Mouse (Mus musculus): ENCODE measurements around the gene Nos1ap. TPM values are rescaled to one million over a fixed set of nuclear protein-coding genes. Genes with fewer than 3 reads are reported as not detected.
A peak's percentile ranks its signal among the peaks of the same experiment; 100 is the strongest.

The Nos1ap gene
- polyA plus RNA-seq, 1 experiment from 2014 or later = 7.9 TPM

DNA sequence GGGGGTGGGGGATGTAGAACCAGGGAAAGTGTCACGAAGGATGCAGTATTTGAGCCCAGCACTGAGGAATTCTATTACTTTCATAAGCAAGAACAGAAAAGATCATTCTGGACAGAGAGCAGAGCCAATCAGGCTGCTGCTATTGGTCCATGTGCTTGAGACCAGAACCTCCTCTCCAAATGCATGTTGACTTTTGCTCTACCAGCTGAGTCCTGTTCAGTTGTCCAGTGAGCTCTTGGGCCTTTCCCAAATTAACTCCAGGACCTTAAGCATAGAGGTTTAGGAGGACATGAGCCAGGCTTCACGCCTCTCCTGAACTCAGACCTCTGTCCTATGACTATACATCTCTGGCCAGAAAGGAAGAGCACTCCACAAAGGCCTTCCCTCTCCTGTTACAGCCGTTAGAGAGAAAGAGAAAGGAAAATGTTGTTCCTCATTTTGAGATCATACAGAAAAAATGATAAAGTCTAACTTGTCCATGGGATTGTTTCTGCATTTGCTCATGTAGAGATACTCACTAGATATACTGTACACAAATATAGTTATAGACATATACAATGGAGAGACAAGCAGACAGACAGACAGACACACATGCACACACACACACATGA is 18.9 kb upstream of the Nos1ap start:
- 79% methylated on average over 3 of the region's 3 CpGs for WGBS
- DNase-seq = no peak
- Histone ChIP-seq H3K4me1 (ENCODE audit: insufficient read depth) (0 out of 2 replicates have a peak, but pooled peaks cover 11% of the 10 kb centered on the region), H3K27ac (ENCODE audit: low read depth) (no peak overlapping the region), H3K27me3 (ENCODE audit: insufficient read depth, low read length) (no peaks in the 10 kb centered on the region), H3K9me3 (ENCODE audit: low read depth, low read length) (no peaks in the 10 kb centered on the region), H3K4me2 (no peak overlapping the region), H3K4me3 (ENCODE audit: low read depth, low read length) (no peak overlapping the region), H3K9ac (no peak overlapping the region), H3K36me3 (ENCODE audit: insufficient read depth) (no peaks in the 10 kb centered on the region)
- TF ChIP-seq CTCF (IDR thresholded peaks at IDR 0.05; ENCODE audit: low read depth) = no peak
- ATAC-seq (ENCODE audit: insufficient read depth) = no peak

DNA sequence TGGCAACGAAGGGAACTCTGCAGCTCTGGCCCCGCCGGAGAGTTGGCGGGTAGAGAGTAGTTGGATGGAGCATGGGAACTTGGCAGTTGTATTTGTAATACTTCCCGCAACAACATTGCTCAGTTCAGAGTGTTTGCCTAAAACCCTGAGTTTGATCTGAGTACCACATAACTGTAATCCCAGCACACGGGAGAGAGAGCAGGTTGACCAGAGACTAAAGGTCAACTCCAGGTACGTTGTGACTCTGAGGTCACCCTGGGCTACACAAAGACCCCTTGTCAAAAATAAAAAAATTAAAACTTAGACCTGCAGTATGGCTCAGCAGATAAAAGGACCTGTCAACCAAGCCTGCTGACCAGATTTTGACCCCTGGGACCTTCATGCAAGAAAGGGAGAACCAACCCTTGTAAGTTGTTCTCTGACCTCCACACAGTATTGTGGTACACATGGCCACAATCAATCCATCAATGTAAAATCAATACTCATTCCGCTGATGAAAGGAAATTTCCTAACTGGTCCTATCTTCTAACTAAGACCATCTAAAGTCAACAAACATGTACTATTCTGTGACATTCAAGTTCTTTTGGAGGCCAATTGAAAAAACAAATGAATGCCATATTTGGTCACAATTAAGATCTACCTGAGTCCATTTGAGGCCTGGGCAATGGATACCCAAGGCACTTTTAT is 17.7 kb upstream of the Nos1ap start:
- TF ChIP-seq CTCF (IDR thresholded peaks at IDR 0.05; ENCODE audit: low read depth) = no peak
- 84% methylated on average over 8 of the region's 8 CpGs for WGBS
- H3K4me2 ChIP-seq = no peak overlapping the region
- no peaks in the 10 kb centered on the region for H3K36me3 ChIP-seq (ENCODE audit: insufficient read depth)
- no peak overlapping the region for H3K9ac ChIP-seq
- H3K27me3 ChIP-seq (ENCODE audit: insufficient read depth, low read length) = no peaks in the 10 kb centered on the region
- no peak overlapping the region for H3K27ac ChIP-seq (ENCODE audit: low read depth)
- no peak overlapping the region for H3K4me3 ChIP-seq (ENCODE audit: low read depth, low read length)
- no peak for DNase-seq
- no peaks in the 10 kb centered on the region for H3K9me3 ChIP-seq (ENCODE audit: low read depth, low read length)
- no peak for ATAC-seq (ENCODE audit: insufficient read depth)
- 0 out of 2 replicates have a peak, but pooled peaks cover 11% of the 10 kb centered on the region for H3K4me1 ChIP-seq (ENCODE audit: insufficient read depth)

DNA sequence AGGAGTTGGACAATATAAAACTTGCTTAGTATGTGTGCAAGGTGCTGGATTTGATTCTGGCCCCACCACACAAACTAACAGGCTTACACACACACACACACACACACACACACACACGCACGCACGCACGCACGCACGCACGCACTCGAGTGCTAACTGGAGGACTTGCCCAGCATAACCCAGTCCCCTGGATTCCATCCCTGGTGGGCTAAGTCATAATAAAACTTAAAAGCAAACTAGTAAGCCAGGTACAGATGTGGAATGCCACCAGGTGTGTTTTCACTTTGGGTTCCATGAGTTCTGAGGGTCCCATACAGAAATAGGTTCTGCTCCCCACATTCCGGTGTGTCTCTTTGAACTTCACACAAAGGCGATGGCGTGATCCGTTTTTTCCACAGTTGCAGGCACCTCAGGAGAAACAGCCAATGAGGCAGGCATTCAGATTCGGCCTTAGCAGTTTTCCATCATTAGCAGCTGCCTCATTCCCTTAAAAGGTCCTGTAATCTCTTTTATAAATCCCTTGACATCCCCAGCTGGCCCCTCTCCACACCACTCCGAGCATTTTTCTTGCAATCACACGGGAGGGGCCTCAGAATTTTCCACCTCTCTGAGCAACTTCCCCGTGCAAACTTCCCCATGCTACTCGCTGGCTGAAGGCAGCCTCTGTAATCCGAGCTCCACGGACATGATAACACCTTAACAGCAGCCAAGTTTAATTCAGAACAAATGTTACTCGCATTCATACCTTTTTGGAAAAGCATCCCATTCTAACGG is 15.8 kb upstream of the Nos1ap start:
- H3K4me3 ChIP-seq (ENCODE audit: low read depth, low read length) = no peak overlapping the region
- H3K27me3 ChIP-seq (ENCODE audit: insufficient read depth, low read length) = no peaks in the 10 kb centered on the region
- no peak overlapping the region for H3K9ac ChIP-seq
- H3K27ac ChIP-seq (ENCODE audit: low read depth) = peak overlapping the region; percentile 8; the same call in 1 of the 2 replicates
- no peaks in the 10 kb centered on the region for H3K9me3 ChIP-seq (ENCODE audit: low read depth, low read length)
- no peaks in the 10 kb centered on the region for H3K36me3 ChIP-seq (ENCODE audit: insufficient read depth)
- H3K4me2 ChIP-seq = no peak overlapping the region
- TF ChIP-seq CTCF (IDR thresholded peaks at IDR 0.05; ENCODE audit: low read depth) = no peak
- DNase-seq = peak; percentile 76
- ATAC-seq (ENCODE audit: insufficient read depth) = peak; percentile 75; the same call in 1 of the 2 replicates
- H3K4me1 ChIP-seq (ENCODE audit: insufficient read depth) = 0 out of 2 replicates have a peak, but pooled peaks cover 11% of the 10 kb centered on the region
- WGBS = 40% methylated on average over 21 of the region's 21 CpGs

DNA sequence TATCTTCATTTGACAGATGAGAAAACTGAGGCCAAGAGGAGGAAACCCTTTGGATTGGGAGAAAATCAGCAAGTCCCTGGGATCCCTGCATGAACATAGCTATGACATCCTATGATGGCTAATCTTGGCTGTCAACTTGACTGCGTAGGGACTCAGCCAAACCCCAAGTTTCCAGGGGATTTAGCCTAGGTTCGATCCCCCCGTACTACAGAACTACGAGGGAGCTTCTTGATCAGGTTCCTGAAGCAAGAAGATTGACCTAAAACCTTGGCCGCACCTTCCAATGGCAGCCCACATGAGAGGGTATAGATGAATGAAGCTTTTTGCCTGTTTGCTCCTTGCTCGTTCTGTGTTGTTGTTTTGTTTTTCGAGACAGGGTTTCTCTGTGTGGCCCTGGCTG is 4.9 kb upstream of the Nos1ap start:
- H3K4me3 ChIP-seq (ENCODE audit: low read depth, low read length) = no peak overlapping the region
- H3K27me3 ChIP-seq (ENCODE audit: insufficient read depth, low read length) = no peaks in the 10 kb centered on the region
- no peaks in the 10 kb centered on the region for H3K36me3 ChIP-seq (ENCODE audit: insufficient read depth)
- WGBS = 97% methylated on average over 7 of the region's 7 CpGs
- ATAC-seq (ENCODE audit: insufficient read depth) (no peak), DNase-seq (no peak)
- H3K4me2 ChIP-seq = no peak overlapping the region
- TF ChIP-seq CTCF (IDR thresholded peaks at IDR 0.05; ENCODE audit: low read depth) = no peak
- no peaks in the 10 kb centered on the region for H3K4me1 ChIP-seq (ENCODE audit: insufficient read depth)
- H3K9ac ChIP-seq = no peak overlapping the region
- H3K27ac ChIP-seq (ENCODE audit: low read depth) = no peak overlapping the region
- H3K9me3 ChIP-seq (ENCODE audit: low read depth, low read length) = 0 out of 2 replicates have a peak, but pooled peaks cover 3% of the 10 kb centered on the region

DNA sequence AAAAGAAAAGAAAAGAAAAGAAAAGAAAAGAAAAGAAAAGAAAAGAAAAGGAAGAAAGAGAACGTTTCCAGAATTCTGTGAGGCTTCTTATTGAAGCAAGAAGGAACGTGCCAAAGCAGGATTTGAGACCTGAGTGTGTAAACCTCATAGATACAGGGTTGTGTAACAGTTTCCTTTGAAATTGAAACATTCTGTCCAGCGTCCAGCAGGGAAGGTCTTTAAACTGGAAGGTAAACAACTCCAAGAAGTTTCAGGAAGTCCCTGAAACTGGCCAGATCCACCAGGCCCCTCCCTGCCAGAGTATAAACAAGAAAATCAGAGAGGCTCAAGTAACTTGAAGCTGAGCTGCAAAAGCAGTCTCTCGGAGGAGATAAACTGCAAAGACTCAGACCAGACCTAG is 870 bp upstream of the Nos1ap start:
- TF ChIP-seq CTCF (IDR thresholded peaks at IDR 0.05; ENCODE audit: low read depth) = no peak

DNA sequence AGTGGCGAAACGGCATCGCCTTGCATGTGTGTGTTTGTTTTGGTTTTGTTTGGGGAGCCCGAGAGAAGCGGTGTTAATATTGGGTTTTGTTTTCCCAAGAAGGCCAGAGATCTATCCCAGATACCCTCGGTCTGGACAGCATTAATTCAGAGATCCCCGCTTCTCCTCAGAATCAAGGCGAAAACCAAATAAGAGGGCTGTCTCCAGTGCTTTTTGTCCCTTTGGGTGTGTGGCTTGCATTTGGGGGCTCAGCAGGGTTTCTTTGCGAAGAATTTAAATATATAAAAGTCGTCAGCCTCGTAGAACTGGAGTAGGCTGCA is 340 bp upstream of the Nos1ap start:
- H3K4me1 ChIP-seq (ENCODE audit: insufficient read depth) = peaks cover 6% of the 10 kb centered on the region; the same call in 1 of the 2 replicates
- no peak for ATAC-seq (ENCODE audit: insufficient read depth)
- peak overlapping the region; percentile 78 for H3K9ac ChIP-seq
- peak overlapping the region; percentile 80 for H3K4me3 ChIP-seq (ENCODE audit: low read depth, low read length)
- H3K27ac ChIP-seq (ENCODE audit: low read depth) = no peak overlapping the region
- peak overlapping the region; percentile 99 for H3K4me2 ChIP-seq
- peak; percentile 21 for DNase-seq
- H3K36me3 ChIP-seq (ENCODE audit: insufficient read depth) = 0 out of 2 replicates have a peak, but pooled peaks cover 4% of the 10 kb centered on the region
- no peak for TF ChIP-seq CTCF (IDR thresholded peaks at IDR 0.05; ENCODE audit: low read depth)
- H3K27me3 ChIP-seq (ENCODE audit: insufficient read depth, low read length) = no peaks in the 10 kb centered on the region
- WGBS = 2% methylated on average over 11 of the region's 11 CpGs
- H3K9me3 ChIP-seq (ENCODE audit: low read depth, low read length) = peaks cover 4% of the 10 kb centered on the region; the same call in 1 of the 2 replicates

More for the DNA sequence above, 870 bp upstream of the Nos1ap start:
- no peak overlapping the region for H3K4me2 ChIP-seq
- DNase-seq (peak; percentile 47), ATAC-seq (ENCODE audit: insufficient read depth) (no peak)
- H3K27me3 ChIP-seq (ENCODE audit: insufficient read depth, low read length) = no peaks in the 10 kb centered on the region
- no peak overlapping the region for H3K4me3 ChIP-seq (ENCODE audit: low read depth, low read length)
- H3K9ac ChIP-seq = no peak overlapping the region
- 0 out of 2 replicates have a peak, but pooled peaks cover 2% of the 10 kb centered on the region for H3K36me3 ChIP-seq (ENCODE audit: insufficient read depth)
- WGBS = 47% methylated on average over 4 of the region's 4 CpGs
- H3K9me3 ChIP-seq (ENCODE audit: low read depth, low read length) = peaks cover 2% of the 10 kb centered on the region; the same call in 1 of the 2 replicates
- H3K27ac ChIP-seq (ENCODE audit: low read depth) = no peak overlapping the region
- H3K4me1 ChIP-seq (ENCODE audit: insufficient read depth) = peaks cover 6% of the 10 kb centered on the region; the same call in 1 of the 2 replicates

DNA sequence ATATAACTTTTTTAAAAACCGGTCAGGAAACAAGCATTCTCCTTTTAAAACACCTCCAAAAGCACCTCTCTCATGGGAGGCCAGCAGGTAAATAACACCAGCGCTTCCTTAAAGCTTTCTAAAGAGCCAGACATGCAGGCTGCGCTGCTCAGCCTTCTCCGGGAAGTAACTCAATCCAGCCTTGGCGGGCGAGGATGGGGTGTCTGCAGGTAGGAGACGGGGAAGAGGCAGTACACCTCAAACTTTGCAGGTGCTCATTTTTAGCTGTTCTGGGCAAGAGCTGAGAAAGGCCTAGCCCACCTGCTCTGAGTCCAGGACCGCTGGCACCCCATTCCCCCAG is 812 bp downstream of the Nos1ap start:
- 0 out of 2 replicates have a peak, but pooled peaks cover 4% of the 10 kb centered on the region for H3K36me3 ChIP-seq (ENCODE audit: insufficient read depth)
- TF ChIP-seq CTCF (IDR thresholded peaks at IDR 0.05; ENCODE audit: low read depth) = no peak
- WGBS = 5% methylated on average over 8 of the region's 8 CpGs
- ATAC-seq (ENCODE audit: insufficient read depth) (peak; percentile 22; the same call in 1 of the 2 replicates), DNase-seq (peak; percentile 34)
- H3K4me3 ChIP-seq (ENCODE audit: low read depth, low read length) = peak overlapping the region; percentile 80
- peak overlapping the region; percentile 99 for H3K4me2 ChIP-seq
- no peaks in the 10 kb centered on the region for H3K27me3 ChIP-seq (ENCODE audit: insufficient read depth, low read length)
- no peak overlapping the region for H3K27ac ChIP-seq (ENCODE audit: low read depth)
- peaks cover 6% of the 10 kb centered on the region; the same call in 1 of the 2 replicates for H3K4me1 ChIP-seq (ENCODE audit: insufficient read depth)
- H3K9ac ChIP-seq = peak overlapping the region; percentile 78
- peaks cover 4% of the 10 kb centered on the region; the same call in 1 of the 2 replicates for H3K9me3 ChIP-seq (ENCODE audit: low read depth, low read length)

Measured in lung, embryonic 14.5 days (tissue).